Mouse (Mus musculus) layer of hippocampus, postnatal 36 days (tissue): Measurements from ENCODE around the gene Gm28044. TPM values are rescaled to one million over a fixed set of nuclear protein-coding genes. Genes with fewer than 3 reads are reported as not detected.
"Not testable (repeated sequence)": the region's sequence is repeated elsewhere in the genome, so short reads cannot be mapped to it uniquely, and the experiment has no call there.

ENCODE experiments used
- DNase-seq, 2 experiments: peaks; one replicate each; pipeline ENCODE4 v3.0.0; 2022
- total RNA-seq, 2 experiments: library from RNA; stranded (reverse); gene quantifications; 2 replicates each; pipeline ENCODE4 v1.2.3; 2021

The Gm28044 gene
- 1 to 10 TPM; 1.9 to 2.4 TPM for total RNA-seq

DNA sequence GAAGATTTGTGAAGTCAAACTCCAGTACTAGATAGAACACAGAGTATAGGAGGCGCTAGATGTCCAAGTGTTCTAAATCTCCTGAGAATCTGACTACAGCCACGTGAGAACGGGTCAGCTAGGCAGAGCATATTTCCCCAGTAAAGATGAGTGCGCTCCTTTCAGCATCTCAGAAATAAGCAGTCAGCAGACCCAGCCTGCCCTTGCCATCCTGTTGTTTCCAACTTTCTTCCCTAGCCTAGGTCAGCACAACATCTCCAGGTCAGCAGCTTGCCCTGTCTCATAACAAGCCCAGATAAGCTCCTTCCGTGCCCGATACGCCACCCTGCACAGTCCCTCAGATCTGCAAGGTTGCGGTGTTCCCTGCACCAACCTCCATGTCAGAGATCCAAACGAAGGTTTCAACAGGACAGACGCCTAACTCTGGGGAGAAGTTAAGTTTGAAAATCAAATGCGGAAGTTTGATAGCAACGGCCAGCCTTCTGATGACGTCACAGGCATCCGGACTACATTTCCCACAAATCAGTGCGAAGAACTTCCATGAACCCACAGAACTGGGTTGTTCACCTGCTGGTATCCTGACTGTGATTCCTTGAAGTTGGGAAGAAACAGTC is at the start of gene Gm28044, which contains the start of gene Zfp953:
Gene Gm28044 (minus strand): TSS at position 406 of the 614 bp plus-strand sequence.
Gene Zfp953 (minus strand): TSS at position 475 of the 614 bp plus-strand sequence.
- peak; percentile 86 to 89 for DNase-seq

DNA sequence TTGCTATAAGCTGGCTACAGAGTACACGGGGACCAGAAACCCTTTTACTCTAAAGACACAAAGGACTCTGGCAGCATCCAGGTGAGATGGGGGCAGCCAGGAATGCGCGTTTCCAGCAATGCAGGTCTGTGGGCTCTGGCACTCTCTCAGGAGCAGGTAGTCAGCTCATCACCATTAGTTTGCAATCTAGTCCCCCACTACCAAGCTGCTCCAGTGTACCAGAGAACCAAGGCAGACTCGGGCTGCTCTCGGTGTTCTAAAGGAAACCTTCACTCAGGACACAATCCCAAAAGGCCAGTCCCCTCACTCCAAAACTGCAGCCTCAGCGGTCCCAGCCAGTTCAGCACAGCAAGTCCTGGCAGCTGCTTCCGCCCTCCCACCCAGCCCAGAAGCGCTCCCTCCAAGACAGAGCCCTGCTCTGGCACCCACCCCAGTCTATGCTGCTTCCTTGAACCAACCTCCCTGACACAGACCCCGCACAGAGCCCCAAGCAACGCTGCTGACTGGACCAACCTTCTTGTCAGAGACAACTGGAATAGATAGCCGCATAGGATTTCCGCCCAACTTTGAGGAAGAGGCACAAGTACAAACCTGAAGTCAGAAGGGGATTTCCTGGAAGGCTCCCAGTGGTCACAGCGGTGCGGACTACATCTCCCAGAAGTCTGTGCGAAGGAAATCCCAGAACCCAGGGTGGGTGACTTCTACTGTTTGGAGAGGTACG is 39.0 kb upstream of the Gm28044 start, which contains the start of gene Zfp429:
Gene Zfp429 (minus strand): TSS at position 637 of the 721 bp plus-strand sequence.
- DNase-seq, result peak; percentile 53 to 63

DNA sequence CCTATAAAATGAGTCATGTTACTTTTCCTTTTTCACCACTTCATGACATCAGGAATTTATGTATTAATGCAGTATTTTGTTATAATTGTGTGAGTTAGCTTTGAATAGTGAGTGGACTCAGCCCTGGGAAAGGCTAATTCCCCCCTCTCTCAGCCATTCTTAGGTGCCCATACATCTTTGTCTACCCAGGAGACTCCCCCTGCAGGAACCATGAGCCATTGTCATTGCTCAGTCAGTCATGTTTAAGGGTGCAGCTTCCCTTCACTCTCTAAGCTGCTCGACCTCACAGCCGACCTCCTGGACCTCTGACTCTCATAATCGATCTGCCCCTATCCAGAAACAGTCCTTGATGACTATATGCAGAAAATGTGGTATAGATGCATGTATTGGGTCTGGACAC is 15.9 kb upstream of the Gm28044 start:
- DNase-seq, result not testable (repeated sequence)

DNA sequence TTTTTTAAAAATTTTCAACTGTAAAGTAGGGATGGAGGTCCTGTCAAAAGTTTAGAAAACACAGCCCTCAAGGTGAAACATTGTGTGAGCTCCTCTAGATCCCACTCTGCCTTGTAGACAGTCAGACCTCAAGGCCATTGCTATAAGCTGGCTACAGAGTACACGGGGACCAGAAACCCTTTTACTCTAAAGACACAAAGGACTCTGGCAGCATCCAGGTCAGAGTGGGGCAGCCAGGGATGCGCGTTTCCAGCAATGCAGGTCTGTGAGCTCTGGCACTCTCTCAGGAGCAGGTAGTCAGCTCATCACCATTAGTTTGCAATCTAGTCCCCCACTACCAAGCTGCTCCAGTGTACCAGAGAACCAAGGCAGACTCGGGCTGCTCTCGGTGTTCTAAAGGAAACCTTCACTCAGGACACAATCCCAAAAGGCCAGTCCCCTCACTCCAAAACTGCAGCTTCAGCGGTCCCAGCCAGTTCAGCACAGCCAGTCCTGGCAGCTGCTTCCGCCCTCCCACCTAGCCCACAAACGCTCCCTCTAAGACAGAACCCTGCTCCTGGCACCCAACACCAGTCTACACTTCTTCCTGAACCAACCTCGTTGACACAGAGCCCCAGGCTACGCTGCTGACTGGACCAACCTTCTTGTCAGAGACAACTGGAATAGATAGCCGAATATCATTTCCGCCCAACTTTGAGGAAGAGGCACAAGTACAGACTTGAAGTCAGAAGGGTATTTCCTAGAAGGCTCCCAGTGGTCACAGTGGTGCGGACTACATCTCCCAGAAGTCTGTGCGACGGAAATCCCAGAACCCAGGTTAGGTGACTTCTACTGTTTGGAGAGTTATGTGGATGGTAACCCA is 14.9 kb upstream of the Gm28044 start, which contains the start of the genes Gm28041 and Zfp456:
Gene Gm28041 (minus strand): TSS at position 684 of the 862 bp plus-strand sequence.
Gene Zfp456 (minus strand): TSS at position 761 of the 862 bp plus-strand sequence.
- DNase-seq, result peak; percentile 36 to 44

DNA sequence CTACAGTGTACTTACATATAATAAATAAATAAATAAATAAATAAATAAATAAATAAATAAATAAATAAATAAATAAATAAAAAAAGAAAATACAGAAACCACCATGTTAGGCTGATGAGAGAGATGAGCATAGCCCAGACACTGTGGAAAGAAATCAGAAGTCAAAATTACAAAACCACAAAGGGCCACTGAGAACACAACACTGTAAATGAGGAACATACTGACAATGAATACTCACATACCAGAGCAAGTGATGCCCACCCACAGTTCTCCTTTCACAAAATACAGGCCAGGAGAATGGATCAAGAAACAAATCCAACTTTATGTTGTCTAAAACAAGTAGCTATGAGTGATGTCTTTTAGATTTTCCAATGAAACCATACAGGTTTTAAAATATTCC is 8.5 kb downstream of the Gm28044 start:
- no peak for DNase-seq

DNA sequence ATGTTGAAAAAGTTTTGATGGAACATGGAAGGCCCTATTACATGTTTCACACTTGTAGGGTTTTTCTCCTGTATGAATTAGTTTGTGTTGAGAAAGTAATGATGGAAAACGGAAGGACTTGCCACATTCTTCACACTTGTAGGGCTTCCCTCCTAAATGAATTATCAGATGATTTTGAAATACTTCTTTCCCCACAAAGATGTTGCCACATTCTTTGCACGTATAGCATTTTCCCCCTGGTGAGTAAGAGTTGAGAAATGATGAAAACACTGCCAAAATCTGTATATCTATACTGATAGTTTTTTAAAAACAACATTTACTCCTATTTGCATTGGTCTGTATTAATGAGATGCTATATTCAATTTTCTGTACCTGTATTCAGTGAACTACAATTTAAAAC is 16.9 kb downstream of the Gm28044 start:
- DNase-seq, result no peak

DNA sequence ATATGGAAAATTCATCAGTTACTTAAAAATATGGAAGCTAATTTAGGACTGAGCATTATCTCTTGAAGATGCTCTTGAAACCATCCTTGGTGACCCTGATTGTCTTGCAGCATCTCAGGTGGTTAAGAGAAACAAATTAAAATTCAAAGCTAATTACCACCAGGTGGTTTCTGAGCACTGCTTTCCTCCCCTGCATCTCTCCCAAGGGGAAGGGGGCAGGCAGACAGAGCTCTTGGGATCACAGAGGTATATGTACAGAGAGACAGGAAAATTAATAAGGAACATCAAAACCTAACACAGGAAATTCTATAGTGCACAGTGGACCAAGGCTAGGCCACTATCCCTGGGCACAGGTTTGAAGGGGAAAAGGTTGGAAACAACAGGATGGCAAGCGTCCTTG is 27.5 kb downstream of the Gm28044 start:
- DNase-seq, result no peak

DNA sequence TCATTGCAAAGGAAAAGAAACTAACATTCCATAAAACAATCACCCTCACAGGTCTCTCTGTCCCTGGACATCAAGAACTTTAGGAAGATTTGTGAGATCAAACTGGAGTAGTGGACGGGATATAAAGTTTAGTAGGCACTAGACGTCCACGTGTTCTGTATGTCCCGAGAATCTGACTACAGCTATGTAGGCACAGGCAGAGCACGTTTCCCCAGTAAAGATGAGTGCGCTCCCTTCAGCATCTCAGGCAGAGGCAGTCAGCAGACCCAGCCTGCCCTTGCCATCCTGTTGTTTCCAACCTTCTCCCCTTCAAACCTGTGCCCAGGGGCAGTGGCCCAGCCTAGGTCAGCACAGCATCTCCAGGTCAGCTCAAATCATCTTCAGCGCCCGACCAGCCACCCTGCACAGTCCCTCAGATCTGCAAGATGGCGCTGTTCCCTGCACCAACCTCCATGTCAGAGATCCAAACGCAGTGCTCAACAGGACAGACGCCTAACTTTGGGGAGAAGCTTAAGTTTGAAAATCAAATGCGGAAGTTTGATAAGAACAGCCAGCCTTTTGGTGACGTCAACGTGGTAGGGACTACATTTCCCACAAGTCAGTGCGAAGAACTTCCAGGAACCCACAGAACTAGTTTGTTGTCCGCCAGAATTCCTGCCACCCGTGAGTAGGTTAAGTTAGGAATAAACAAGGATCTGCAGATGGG is 28.2 kb downstream of the Gm28044 start, which contains the start of gene Zfp595:
Gene Zfp595 (minus strand): TSS at position 552 of the 706 bp plus-strand sequence.
- peak; percentile 75 to 77 for DNase-seq

DNA sequence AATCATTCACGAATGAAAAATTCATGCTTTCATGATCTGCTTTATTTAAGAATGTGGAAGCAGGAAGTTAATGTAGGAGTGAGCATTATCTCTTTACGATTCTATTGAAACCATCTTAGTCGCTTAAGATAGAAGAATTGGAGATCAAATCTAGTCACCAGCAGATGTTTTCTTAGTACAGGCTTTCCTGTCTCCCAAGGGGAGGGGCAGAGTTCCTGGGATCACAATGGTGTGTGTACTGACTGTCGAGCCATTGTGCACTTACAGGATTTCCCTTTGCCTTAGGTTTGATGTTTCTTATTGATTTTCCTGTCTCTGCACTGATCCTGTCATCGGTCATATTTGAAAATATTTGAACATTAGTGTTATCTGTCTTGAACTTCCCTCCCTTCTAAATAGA is 53.6 kb downstream of the Gm28044 start:
- DNase-seq, result no peak

DNA sequence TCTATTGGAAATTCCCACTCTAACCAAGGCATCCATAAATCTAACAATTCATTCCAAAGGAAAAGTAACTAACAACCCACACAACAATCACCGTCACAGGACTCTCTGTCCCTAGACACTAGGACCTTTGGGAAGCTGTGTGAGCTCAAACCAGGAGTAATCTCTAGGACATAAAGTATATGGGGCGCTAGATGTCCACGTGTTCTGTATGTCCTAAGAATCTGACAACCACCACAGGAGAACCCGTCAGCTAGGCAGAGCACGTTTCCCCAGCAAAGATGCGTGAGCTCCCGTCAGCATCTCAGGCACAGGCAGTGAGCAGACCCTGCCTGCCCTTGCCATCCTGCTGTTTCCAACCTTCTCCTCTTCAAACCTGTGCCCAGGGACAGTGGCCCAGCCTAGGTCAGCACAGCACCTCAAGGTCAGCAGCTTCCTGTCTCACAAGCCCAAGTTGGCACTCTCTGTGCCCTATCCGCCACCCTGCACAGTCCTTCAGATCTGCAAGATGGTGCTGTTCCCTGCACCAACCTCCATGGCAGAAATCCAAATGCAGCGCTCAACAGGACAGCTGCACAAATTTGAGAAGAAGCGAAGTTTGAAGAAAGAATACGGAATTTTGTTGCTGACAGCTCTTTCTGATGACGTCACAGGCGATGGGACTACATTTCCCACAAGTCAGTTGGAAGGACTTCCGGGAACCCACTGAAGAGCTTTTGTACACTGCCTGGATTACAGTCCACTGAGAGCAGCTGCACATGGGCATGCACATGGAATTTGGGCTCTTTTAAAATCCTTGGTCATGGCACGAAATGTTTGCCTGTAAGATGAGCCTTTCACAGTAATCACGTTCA is 54.3 kb downstream of the Gm28044 start, which contains the start of gene Zfp457:
Gene Zfp457 (minus strand): TSS at position 664 of the 851 bp plus-strand sequence.
- DNase-seq, result peak; percentile 88

DNA sequence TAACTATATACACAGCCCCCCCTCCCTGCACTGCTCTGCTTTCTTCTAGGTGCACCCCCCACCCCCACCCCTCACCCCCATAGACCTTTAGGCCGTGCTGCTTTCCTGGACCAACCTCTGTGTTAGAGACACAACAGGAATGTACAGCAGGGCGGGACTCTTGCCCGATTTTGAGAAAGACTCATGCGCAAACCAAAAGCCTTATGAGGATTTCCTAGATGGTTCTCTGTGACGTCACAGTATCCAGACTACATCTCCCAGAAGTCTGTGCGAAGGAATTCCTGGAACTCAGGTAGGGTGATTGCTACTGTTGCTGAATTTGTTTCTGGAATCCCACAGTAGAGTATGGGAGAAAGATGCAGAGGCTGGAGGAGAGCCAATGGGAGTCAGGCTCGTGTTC is 82.0 kb downstream of the Gm28044 start, which contains the start of gene Zfp458:
Gene Zfp458 (minus strand): TSS at position 153 of the 400 bp plus-strand sequence.
- no peak for DNase-seq

DNA sequence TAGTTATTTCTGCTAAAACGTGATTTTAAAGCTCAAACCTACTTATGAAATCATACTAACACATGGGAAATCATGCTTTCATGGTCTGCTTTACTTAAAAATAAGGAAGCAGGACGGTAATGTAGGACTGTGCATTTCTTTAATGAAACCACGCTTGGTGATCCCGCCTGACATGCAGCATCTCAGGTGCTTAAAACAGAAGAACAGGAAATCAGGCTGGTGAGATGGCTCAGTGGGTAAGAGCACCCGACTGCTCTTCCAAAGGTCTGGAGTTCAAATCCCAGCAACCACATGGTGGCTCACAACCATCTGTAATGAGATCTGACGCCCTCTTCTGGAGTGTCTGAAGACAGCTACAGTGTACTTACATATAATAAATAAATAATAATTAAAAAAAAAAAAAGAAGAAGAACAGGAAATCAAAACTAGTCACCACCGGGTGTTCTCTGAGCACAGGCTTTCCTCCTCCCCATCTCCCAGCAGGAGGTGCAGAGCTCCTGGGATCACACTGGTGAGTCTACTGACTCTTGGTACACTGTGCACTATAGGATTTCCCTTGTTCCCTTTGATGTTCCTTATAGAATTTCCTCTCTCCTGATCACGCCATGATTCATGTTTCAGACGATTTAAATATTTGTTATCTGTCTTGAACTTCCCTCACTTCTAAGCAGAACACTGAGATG is 90.8 kb downstream of the Gm28044 start:
- not testable (repeated sequence) for DNase-seq

DNA sequence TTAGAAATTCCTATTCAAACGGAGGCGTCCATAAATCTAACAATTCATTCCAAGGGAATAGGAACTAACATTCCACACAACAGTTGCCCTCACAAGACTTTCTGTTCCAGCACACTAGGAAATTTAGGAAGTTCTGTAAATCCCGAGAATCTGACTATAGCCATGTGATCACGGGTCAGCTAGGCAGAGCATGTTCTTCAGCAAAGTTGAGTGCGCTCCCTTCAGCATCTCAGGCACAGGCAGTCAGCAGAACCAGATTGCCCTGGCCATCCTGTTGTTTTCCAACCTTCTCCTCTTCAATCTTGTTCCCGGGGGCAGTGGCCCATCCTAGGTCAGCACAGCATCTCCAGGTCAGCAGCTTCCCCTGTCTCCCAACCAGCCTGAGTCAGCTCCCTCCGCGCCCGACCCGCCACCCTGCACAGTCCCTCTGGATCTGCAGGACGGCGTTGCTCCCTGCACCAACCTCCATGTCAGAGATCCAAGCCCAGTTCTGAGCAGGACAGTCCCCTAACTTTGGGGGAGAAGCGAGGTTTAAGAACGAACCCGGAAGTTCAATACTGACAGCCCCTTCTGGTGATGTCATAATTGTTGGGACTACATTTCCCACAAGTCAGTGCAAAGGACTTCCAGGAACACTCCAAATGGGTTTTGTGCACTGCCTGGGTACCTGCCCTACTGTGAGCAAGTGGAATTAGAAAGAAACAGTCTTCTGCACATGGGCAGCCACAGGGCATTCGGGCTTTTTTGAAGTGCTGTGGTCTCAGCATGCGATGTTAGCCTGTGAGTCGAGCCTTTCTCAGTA is 91.6 kb downstream of the Gm28044 start:
- peak; percentile 68 to 75 for DNase-seq

Other genes starting within 250 kb of the Gm28044 start
- gene Rslcan18, start 244.3 kb downstream of the Gm28044 start, total RNA-seq, result under 1 TPM; 0.61 to 0.67 TPM
- 10 to 100 TPM; 10.8 to 13.4 TPM for gene Zfp759, start 238.9 kb downstream of the Gm28044 start, total RNA-seq
- gene Rsl1, start 187.4 kb downstream of the Gm28044 start, total RNA-seq, result 1 to 10 TPM; 5.1 to 5.8 TPM
- 1 to 10 TPM; 3.0 to 3.5 TPM for gene Zfp455, start 166.0 kb downstream of the Gm28044 start, total RNA-seq
- gene Zfp458, start 82.1 kb downstream of the Gm28044 start, total RNA-seq, result 10 to 100 TPM; 20.8 to 21.5 TPM
- 1 to 10 TPM; 4.6 to 5.8 TPM for gene Zfp457, start 54.1 kb downstream of the Gm28044 start, total RNA-seq
- 1 to 10 TPM; 3.0 to 3.3 TPM for gene Zfp595, start 28.0 kb downstream of the Gm28044 start, total RNA-seq
- gene Zfp953, start 69 bp upstream of the Gm28044 start, total RNA-seq, result 1 to 10 TPM in 1 of 2 experiments, under 1 TPM in 1; 1.00 to 1.1 TPM
- under 1 TPM; 0.50 to 0.56 TPM for gene Gm28041, start 15.2 kb upstream of the Gm28044 start, total RNA-seq
- gene Zfp456, start 15.3 kb upstream of the Gm28044 start, total RNA-seq, result under 1 TPM; 0.77 to 0.88 TPM
- gene Zfp429, start 39.3 kb upstream of the Gm28044 start, total RNA-seq, result 1 to 10 TPM; 2.4 TPM
- 1 to 10 TPM; 2.5 to 2.9 TPM for gene Zfp459, start 60.9 kb upstream of the Gm28044 start, total RNA-seq
- gene Zfp874a, start 91.1 kb upstream of the Gm28044 start, total RNA-seq, result 10 to 100 TPM; 14.3 to 15.7 TPM
- 10 to 100 TPM; 18.4 to 20.2 TPM for gene Zfp874b, start 123.7 kb upstream of the Gm28044 start, total RNA-seq
- 1 to 10 TPM; 8.3 to 8.4 TPM for gene Zfp58, start 140.0 kb upstream of the Gm28044 start, total RNA-seq
- gene Gm26965, start 165.6 kb upstream of the Gm28044 start, total RNA-seq, result 1 to 10 TPM in 1 of 2 experiments, not detected in 1; 1.2 TPM
- 10 to 100 TPM; 23.8 to 24.5 TPM for gene Zfp87, start 165.6 kb upstream of the Gm28044 start, total RNA-seq
- gene Zfp748, start 193.3 kb upstream of the Gm28044 start, total RNA-seq, result 10 to 100 TPM in 1 of 2 experiments, 1 to 10 TPM in 1; 9.9 to 10.8 TPM
- gene Zfp729b, start 249.2 kb upstream of the Gm28044 start, total RNA-seq, result 10 to 100 TPM in 1 of 2 experiments, 1 to 10 TPM in 1; 8.2 to 10.3 TPM